Mouse (Mus musculus): Measurements from ENCODE around the gene Olfr344. TPM values are rescaled to one million over a fixed set of nuclear protein-coding genes. Genes with fewer than 3 reads are reported as not detected.
A peak's percentile ranks its signal among the peaks of the same experiment; 100 is the strongest.

Olfr344 gene
- not detected for total RNA-seq (2021)

- no peak for DNase-seq
Measured at GRCm38 (mm10) chr2:36566362-36566761, at the start of gene Olfr344. Gene Olfr344, plus strand, starts transcription at chr2:36566662.

- no peak for DNase-seq
Measured at GRCm38 (mm10) chr2:36524698-36525097, 41.8 kb upstream of the Olfr344 start, which contains the start of gene Olfr342. Gene Olfr342, plus strand, starts transcription at chr2:36524998.

GRCm38 (mm10) chr2:36565156-36565555 is 1.3 kb upstream of the Olfr344 start:
- no peak for DNase-seq

- peak; percentile 7 for DNase-seq
Measured at GRCm38 (mm10) chr2:36567022-36567421, 560 bp downstream of the Olfr344 start.

- no peak for DNase-seq
Measured at GRCm38 (mm10) chr2:36567845-36568244, 1.4 kb downstream of the Olfr344 start.

Other genes with a start within 250 kb of the Olfr344 start
- gene Olfr338, start 193.1 kb upstream of the Olfr344 start, total RNA-seq (2021), result not detected
- not detected for gene Olfr339, start 147.7 kb upstream of the Olfr344 start, total RNA-seq (2021)
- gene Olfr340, start 114.1 kb upstream of the Olfr344 start, total RNA-seq (2021), result not detected
- not detected for gene Olfr341, start 84.2 kb upstream of the Olfr344 start, total RNA-seq (2021)
- not detected for gene Olfr342, start 41.7 kb upstream of the Olfr344 start, total RNA-seq (2021)
- not detected for gene Olfr345, start 73.4 kb downstream of the Olfr344 start, total RNA-seq (2021)
- gene Olfr346, start 119.1 kb downstream of the Olfr344 start, total RNA-seq (2021), result not detected
- not detected for gene Olfr347, start 165.2 kb downstream of the Olfr344 start, total RNA-seq (2021)
- gene Olfr348, start 217.6 kb downstream of the Olfr344 start, total RNA-seq (2021), result not detected
- gene Olfr50, start 223.9 kb downstream of the Olfr344 start, total RNA-seq (2021), result not detected